Mouse (Mus musculus) spleen, adult 2 months (tissue): ENCODE data around the gene Gzmm.

Experiments used
- CTCF ChIP-seq: fragments of 200-500 bp; IDR thresholded peaks from 2 replicates; pipeline ENCODE4 v1.5.1; 2011; ENCODE audit warnings: mild to moderate bottlenecking, inconsistent platforms; ENCODE audit not compliant: insufficient read depth, insufficient read length, insufficient replicate concordance; ENCODE audit errors: extremely low read depth
- POLR2A ChIP-seq: fragments of 200-500 bp; IDR thresholded peaks from 2 replicates; pipeline ENCODE4 v1.6.1; 2011; ENCODE audit warnings: low read depth, low read length, inconsistent platforms

DNA sequence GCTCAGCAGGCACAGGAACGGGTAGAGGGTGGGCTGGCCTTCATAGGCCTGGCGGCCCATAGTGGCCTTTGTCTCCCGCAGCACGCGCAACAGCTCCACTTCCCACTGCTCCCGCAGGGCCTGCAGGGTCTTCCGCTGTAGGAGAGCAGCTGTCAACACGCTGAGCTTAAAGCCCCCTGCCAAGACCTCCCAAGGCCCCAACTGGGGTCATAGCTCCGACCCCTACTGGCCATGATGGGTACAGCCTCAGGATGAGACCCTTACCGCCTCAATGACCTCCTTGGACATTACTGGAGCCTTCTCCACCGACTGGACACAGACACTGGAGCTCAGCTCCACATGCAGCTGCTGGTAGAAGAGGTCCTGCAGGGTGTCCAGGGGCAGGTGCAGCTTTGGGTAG, 52.0 kb downstream of the Gzmm start:
- TF ChIP-seq POLR2A (no peak), CTCF (no peak)
